Mouse (Mus musculus): ENCODE results near the gene Gm49378.

DNA sequence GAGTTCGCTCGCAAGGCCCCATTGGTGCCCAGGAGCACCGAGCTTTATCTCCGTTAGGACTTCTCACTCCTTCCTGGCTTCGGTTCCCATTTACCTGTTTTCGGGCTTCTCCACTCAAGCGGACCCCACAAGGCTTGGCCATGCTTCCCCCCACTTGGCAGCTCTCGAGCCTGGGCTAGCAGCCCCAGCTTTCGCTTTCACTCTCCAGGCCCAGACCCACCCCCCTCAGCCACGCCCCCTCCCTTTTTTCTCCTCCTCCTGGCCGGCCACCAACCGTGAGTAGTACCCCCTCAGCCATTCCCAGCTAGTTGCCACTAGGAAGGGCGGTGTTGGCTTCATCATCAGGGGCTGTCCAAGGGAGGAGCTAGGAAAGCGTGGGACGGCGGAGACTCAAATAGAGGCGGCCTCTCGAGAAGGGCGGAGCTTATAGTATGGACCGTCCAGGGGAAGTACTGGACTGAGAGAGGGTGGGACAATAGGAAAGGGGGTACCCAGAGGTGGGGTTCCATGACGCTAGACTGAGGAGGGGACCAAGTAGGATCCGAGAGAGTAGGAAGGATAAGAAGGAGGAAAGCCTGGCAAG is 46.9 kb downstream of the Gm49378 start, which contains the start of gene Psme2:
- TF ChIP-seq POLR2AphosphoS2 (IDR thresholded peaks at IDR 0.05; ENCODE audit: insufficient read length, low read depth) (no peak), E2F4 (IDR thresholded peaks at IDR 0.05; ENCODE audit: insufficient read depth) (no peak), CEBPB (IDR thresholded peaks at IDR 0.05; ENCODE audit: insufficient read depth, poor library complexity, severe bottlenecking) (no peak), MAX (IDR thresholded peaks at IDR 0.05; ENCODE audit: low read depth) (no peak), TCF12 (IDR thresholded peaks at IDR 0.05; ENCODE audit: insufficient read depth, poor library complexity, severe bottlenecking) (no peak), MYOD1 (IDR thresholded peaks at IDR 0.05; ENCODE audit: control insufficient read depth in 1 of 3, insufficient read length in 2 of 3, low read depth in 2 of 3) (no peak), POLR2A (IDR thresholded peaks at IDR 0.05; ENCODE audit: insufficient read length, low read depth) (no peak), USF1 (IDR thresholded peaks at IDR 0.05; ENCODE audit: low read depth) (no peak), MYOG (IDR thresholded peaks at IDR 0.05; ENCODE audit: control insufficient read depth in 1 of 3, insufficient read depth in 1 of 3, insufficient read length in 2 of 3, low read depth in 2 of 3) (no peak), TCF3 (IDR thresholded peaks at IDR 0.05; ENCODE audit: insufficient read length, low read depth) (no peak), SRF (IDR thresholded peaks at IDR 0.05; ENCODE audit: control insufficient read depth, insufficient read length, low read depth) (no peak), REST (IDR thresholded peaks at IDR 0.05; ENCODE audit: insufficient read depth, insufficient read length) (no peak)

Measured in myocyte (in vitro differentiated cells).